Mouse (Mus musculus) hindbrain, postnatal 0 days (tissue): Measurements from ENCODE around the gene Olfr825. TPM values are rescaled to one million over a fixed set of nuclear protein-coding genes. Genes with fewer than 3 reads are reported as not detected.
"Not testable (repeated sequence)": the region's sequence is repeated elsewhere in the genome, so short reads cannot be mapped to it uniquely, and the experiment has no call there.

Experiments
- ATAC-seq: fragments of 200-750 bp; cut with Nextera tagmentation; 2 replicates; pipeline ENCODE4 v1.8.0; 2017; ENCODE audit warnings: mild to moderate bottlenecking, moderate TSS enrichment, moderate library complexity
- DNase-seq: peaks from one replicate; pipeline ENCODE4 v3.0.0-alpha.2; 2015; ENCODE audit warnings: low spot score
- H3K27ac ChIP-seq: fragments of 300-500 bp; sonication (generic); 2 replicates; pipeline ENCODE4 v1.5.1; 2014; ENCODE audit warnings: mild to moderate bottlenecking
- H3K27me3 ChIP-seq: fragments of 300-500 bp; sonication (generic); 2 replicates; pipeline ENCODE4 v1.6.1; 2014; ENCODE audit warnings: low read length, mixed read lengths; ENCODE audit not compliant: insufficient read depth
- H3K36me3 ChIP-seq: fragments of 300-500 bp; sonication (generic); 2 replicates; pipeline ENCODE4 v1.6.1; 2014; ENCODE audit warnings: low read length, mixed read lengths; ENCODE audit not compliant: insufficient read depth
- H3K4me1 ChIP-seq: fragments of 300-500 bp; sonication (generic); 2 replicates; pipeline ENCODE4 v1.6.1; 2014; ENCODE audit warnings: antibody characterized with exemption, low read length, mixed read lengths; ENCODE audit not compliant: insufficient read depth
- H3K4me2 ChIP-seq: fragments of 300-500 bp; sonication (generic); 2 replicates; pipeline ENCODE4 v1.6.1; 2014; ENCODE audit warnings: low read depth, mild to moderate bottlenecking, low read length, moderate library complexity, mixed read lengths
- H3K4me3 ChIP-seq: fragments of 300-500 bp; sonication (generic); 2 replicates; pipeline ENCODE4 v1.5.1; 2014; ENCODE audit warnings: low read length
- H3K9ac ChIP-seq: fragments of 300-500 bp; sonication (generic); replicated peaks from 2 replicates; pipeline ENCODE4 v1.6.1; 2014; ENCODE audit warnings: mild to moderate bottlenecking, low read length, moderate library complexity, mixed read lengths
- H3K9me3 ChIP-seq: fragments of 300-500 bp; sonication (generic); 2 replicates; pipeline ENCODE4 v1.6.1; 2016; ENCODE audit warnings: low read length, mixed read lengths
- CTCF ChIP-seq: IDR thresholded peaks from 2 replicates; pipeline ENCODE4 v1.5.1; 2016; ENCODE audit warnings: antibody characterized with exemption, control low read depth, low read depth
- WGBS: fragments of 180-500 bp; shearing (Covaris S2); extraction: QIAGEN DNeasy Blood & Tissue Kit; methylation state at CpG from one replicate; pipeline ENCODE4 v1.1.7; 2014; 5-methylcytosine and 5-hydroxymethylcytosine counted together
- polyA plus RNA-seq: library from polyadenylated mRNA; unstranded; fragments of >200 nt; fragmentation: Nextera tagmentation; extraction: Ambion mirVana; gene quantifications from 2 replicates; pipeline ENCODE4 v1.2.1, GENCODE M21; 2015
- total RNA-seq: library from RNA; depleted of rRNA; stranded (reverse); fragments of >200 nt; gene quantifications from 2 replicates; pipeline ENCODE4 v1.2.3, GENCODE M21; 2014; rRNA removed

Gene Olfr825
- total RNA-seq (not detected in 2 replicates), polyA plus RNA-seq (not detected in 2 replicates)

GRCm38 (mm10) chr10:130166666-130167065 is at the start of gene Olfr825:
Olfr825 (minus strand) TSS chr10:130166766.
- no peaks in the 10 kb centered on the region for H3K9me3 ChIP-seq
- TF ChIP-seq CTCF = no peak
- no peak for ATAC-seq
- DNase-seq = no peak
- H3K4me1 ChIP-seq = no peaks in the 10 kb centered on the region
- H3K9ac ChIP-seq = no peak within 1 kb of the TSS
- no peak within 1 kb of the TSS for H3K4me3 ChIP-seq
- H3K36me3 ChIP-seq = no peaks in the 10 kb centered on the region
- H3K27ac ChIP-seq = no peak within 1 kb of the TSS
- H3K27me3 ChIP-seq = no peaks in the 10 kb centered on the region
- H3K4me2 ChIP-seq = no peak within 1 kb of the TSS

GRCm38 (mm10) chr10:130214303-130214702 is 47.7 kb upstream of the Olfr825 start, which contains the start of gene Olfr827:
Olfr827 (minus strand) TSS chr10:130214403.
- H3K27ac ChIP-seq = no peak within 1 kb of the TSS
- H3K4me2 ChIP-seq = no peak within 1 kb of the TSS
- H3K36me3 ChIP-seq = no peaks in the 10 kb centered on the region
- H3K27me3 ChIP-seq = no peaks in the 10 kb centered on the region
- 95% methylated on average over 1 of the region's 1 CpGs for WGBS
- ATAC-seq (no peak), DNase-seq (no peak)
- no peaks in the 10 kb centered on the region for H3K4me1 ChIP-seq
- no peak for TF ChIP-seq CTCF
- H3K9me3 ChIP-seq = no peaks in the 10 kb centered on the region
- H3K4me3 ChIP-seq = no peak within 1 kb of the TSS
- H3K9ac ChIP-seq = no peak within 1 kb of the TSS

DNA sequence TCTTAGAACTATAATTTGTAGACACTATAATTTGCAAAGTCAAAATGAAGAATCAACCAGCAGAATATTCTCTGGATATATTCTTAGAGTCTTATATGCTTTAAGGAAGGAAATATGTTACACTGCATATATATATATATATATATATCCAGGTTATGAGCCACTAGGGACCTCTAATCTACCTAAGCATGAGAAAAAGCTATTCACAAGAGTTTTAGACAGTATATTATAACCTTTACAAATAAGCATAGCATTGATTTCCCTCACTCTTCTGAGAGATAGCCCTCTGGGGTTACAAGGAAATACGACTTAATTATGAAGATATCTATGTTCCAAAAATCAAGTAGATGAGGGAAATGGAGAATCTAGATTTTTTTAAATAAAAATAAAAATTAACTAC is 17.5 kb upstream of the Olfr825 start, which contains the start of gene Olfr826:
Olfr826 (minus strand) TSS at position 101 of the 400 bp plus-strand sequence.
- TF ChIP-seq CTCF = no peak
- no peaks in the 10 kb centered on the region for H3K4me1 ChIP-seq
- H3K9ac ChIP-seq = no peak within 1 kb of the TSS
- H3K4me3 ChIP-seq = no peak within 1 kb of the TSS
- no peaks in the 10 kb centered on the region for H3K36me3 ChIP-seq
- H3K4me2 ChIP-seq = no peak within 1 kb of the TSS
- no peak within 1 kb of the TSS for H3K27ac ChIP-seq
- no peak for ATAC-seq
- no peaks in the 10 kb centered on the region for H3K9me3 ChIP-seq
- H3K27me3 ChIP-seq = no peaks in the 10 kb centered on the region
- WGBS = 73% methylated on average over 1 of the region's 1 CpGs
- no peak for DNase-seq

DNA sequence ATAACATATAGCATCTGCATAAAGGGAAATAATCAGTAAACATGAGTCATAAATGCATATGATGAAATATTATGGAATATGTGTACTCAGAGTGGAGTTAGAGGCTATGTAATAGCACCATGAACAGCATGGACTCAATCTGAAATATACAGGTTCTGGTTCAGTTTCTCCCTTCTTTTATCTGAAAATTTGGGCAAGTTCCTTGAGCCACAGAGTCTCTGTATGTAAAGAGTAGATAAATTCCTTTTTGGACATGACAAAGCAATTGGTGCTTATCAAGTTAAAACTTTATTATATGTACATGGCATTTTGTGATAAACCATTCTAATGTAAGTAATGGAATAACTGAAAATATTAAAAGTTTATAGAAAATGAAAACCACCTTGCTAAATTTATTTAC is 1.4 kb downstream of the Olfr825 start:
- Histone ChIP-seq H3K36me3 (no peaks in the 10 kb centered on the region), H3K27me3 (no peaks in the 10 kb centered on the region), H3K4me2 (no peak overlapping the region), H3K9ac (no peak overlapping the region), H3K27ac (no peak overlapping the region), H3K4me1 (no peaks in the 10 kb centered on the region), H3K9me3 (no peaks in the 10 kb centered on the region), H3K4me3 (no peak overlapping the region)
- no peak for TF ChIP-seq CTCF
- no peak for DNase-seq
- ATAC-seq = no peak

GRCm38 (mm10) chr10:130144121-130144520 is 22.4 kb downstream of the Olfr825 start:
- Histone ChIP-seq H3K4me3 (no peak overlapping the region), H3K27me3 (no peaks in the 10 kb centered on the region), H3K9me3 (no peaks in the 10 kb centered on the region), H3K4me1 (no peaks in the 10 kb centered on the region), H3K4me2 (no peak overlapping the region), H3K9ac (no peak overlapping the region), H3K27ac (no peak overlapping the region), H3K36me3 (no peaks in the 10 kb centered on the region)
- ATAC-seq (no peak), DNase-seq (no peak)
- no peak for TF ChIP-seq CTCF
- WGBS = 86% methylated on average over 5 of the region's 5 CpGs

GRCm38 (mm10) chr10:130142481-130142880 is 24.1 kb downstream of the Olfr825 start:
- not testable (repeated sequence) for H3K9me3 ChIP-seq, H3K9ac ChIP-seq, H3K4me2 ChIP-seq, DNase-seq, H3K36me3 ChIP-seq, ATAC-seq, H3K4me1 ChIP-seq, H3K4me3 ChIP-seq, H3K27ac ChIP-seq, H3K27me3 ChIP-seq
- whole genome bisulfite sequencing = 87% methylated on average over 5 of the region's 5 CpGs

GRCm38 (mm10) chr10:130134811-130135210 is 31.8 kb downstream of the Olfr825 start:
- Histone ChIP-seq H3K27me3 (no peaks in the 10 kb centered on the region), H3K4me1 (no peaks in the 10 kb centered on the region), H3K9ac (no peak overlapping the region), H3K9me3 (no peaks in the 10 kb centered on the region), H3K27ac (no peak overlapping the region), H3K4me2 (no peak overlapping the region), H3K4me3 (no peak overlapping the region), H3K36me3 (no peaks in the 10 kb centered on the region)
- ATAC-seq (no peak), DNase-seq (no peak)
- TF ChIP-seq CTCF = no peak

GRCm38 (mm10) chr10:130129900-130130299 is 36.7 kb downstream of the Olfr825 start, which contains the start of gene Olfr824:
Olfr824 (minus strand) TSS chr10:130130000.
- not testable (repeated sequence) for DNase-seq, H3K27me3 ChIP-seq, H3K9ac ChIP-seq, H3K4me1 ChIP-seq, H3K4me2 ChIP-seq, H3K27ac ChIP-seq, H3K9me3 ChIP-seq, H3K4me3 ChIP-seq, H3K36me3 ChIP-seq, ATAC-seq

DNA sequence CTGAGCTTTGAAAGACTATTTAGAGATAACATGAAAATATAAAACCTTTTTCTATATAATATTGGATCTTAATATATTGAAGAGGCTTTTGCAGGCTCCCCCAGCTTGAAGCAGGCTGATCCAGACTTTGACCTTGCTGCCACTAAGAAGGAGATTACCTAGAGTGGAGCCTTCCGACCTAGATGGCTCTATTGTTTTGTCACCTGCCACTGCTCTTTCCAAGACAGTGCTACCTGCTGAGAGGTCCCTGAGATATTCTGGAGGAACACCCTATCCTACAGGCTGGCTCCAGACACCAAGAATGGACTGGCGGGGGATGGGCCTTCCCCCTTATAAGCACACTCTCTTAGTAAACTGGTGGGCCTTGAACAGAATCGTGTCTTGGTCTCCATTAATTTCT is 50.5 kb downstream of the Olfr825 start:
- not testable (repeated sequence) for H3K36me3 ChIP-seq, H3K4me2 ChIP-seq, H3K4me1 ChIP-seq, H3K27ac ChIP-seq, ATAC-seq, H3K9me3 ChIP-seq, H3K9ac ChIP-seq, H3K27me3 ChIP-seq, H3K4me3 ChIP-seq, DNase-seq
- WGBS = 67% methylated on average over 3 of the region's 3 CpGs

DNA sequence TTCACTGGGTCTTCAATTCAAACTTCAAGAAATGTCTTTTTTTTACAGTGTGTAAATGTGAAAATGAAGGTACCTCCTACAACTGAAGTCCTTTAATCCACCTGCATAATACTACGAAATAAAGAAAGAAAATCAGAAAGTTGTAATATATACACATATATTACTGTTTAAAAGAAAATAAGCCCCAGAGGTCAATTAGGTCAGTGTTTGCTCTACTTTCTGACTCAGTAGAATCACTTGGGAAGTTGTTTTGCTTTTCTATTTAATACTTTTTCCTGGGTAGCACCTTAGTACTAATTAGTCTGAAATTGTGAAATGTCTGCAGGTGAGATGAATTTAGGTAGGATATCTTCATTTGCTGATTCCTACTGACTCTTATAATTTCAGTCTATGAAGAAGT is 51.3 kb downstream of the Olfr825 start, which contains the start of gene Olfr823:
Olfr823 (minus strand) TSS at position 101 of the 400 bp plus-strand sequence.
- not testable (repeated sequence) for H3K27ac ChIP-seq, H3K4me3 ChIP-seq, H3K9me3 ChIP-seq, H3K9ac ChIP-seq, H3K4me2 ChIP-seq, DNase-seq, H3K36me3 ChIP-seq, H3K27me3 ChIP-seq, ATAC-seq, H3K4me1 ChIP-seq
- WGBS = 71% methylated on average over 1 of the region's 1 CpGs
